Mouse (Mus musculus) thymus, postnatal 0 days (tissue): Measurements from ENCODE around the gene Igsf11. TPM values are rescaled to one million over a fixed set of nuclear protein-coding genes. Genes with fewer than 3 reads are reported as not detected.
"Not testable (repeated sequence)": the region's sequence is repeated elsewhere in the genome, so short reads cannot be mapped to it uniquely, and the experiment has no call there.

Source experiments
- DNase-seq: peaks from one replicate; pipeline ENCODE4 v3.0.0-alpha.2; 2015; ENCODE audit warnings: low spot score
- polyA plus RNA-seq: library from polyadenylated mRNA; unstranded; fragments of >200 nt; fragmentation: Nextera tagmentation; extraction: Ambion mirVana; gene quantifications from 2 replicates; pipeline ENCODE4 v1.2.1, GENCODE M21; 2015

The Igsf11 gene
- polyA plus RNA-seq, 1 experiment from 2014 or later, result not detected

DNA sequence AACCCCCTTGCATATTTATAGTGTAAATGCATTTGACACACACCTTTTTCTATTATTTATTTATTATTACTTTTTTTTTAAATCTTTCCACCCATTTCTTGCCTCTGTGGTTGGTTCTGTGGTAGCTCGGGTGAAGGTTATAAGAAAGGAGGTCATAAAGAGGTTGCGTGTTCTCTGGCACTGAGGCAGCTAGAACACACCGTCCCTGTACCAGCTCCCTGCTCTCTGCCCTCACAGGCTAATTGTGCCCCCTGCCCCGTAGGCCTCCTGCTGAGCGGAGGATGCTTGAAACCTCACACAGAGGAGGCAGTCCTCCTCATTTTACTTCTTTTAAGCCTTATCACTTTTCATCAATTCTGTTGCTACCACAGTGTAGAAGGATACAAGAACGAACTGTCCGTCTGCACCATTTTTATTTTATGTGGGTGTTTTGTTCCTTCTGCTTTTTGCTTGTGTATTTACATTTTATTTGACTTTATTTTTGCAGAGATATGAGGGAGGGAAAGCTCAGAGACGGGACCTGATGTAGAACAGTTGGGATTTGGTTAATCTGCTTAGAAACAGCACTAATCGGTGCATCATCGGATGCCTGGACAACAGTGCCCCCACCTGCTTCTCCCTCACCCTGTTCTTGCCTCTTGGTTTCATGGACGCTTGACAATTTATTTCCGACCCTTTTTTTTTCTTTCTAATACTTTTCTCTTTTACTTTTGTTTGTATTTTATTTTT lies 90.2 kb downstream of the Igsf11 start:
- no peak for DNase-seq

GRCm38 (mm10) chr16:38983850-38984249 lies 91.4 kb downstream of the Igsf11 start:
- DNase-seq, result not testable (repeated sequence)

DNA sequence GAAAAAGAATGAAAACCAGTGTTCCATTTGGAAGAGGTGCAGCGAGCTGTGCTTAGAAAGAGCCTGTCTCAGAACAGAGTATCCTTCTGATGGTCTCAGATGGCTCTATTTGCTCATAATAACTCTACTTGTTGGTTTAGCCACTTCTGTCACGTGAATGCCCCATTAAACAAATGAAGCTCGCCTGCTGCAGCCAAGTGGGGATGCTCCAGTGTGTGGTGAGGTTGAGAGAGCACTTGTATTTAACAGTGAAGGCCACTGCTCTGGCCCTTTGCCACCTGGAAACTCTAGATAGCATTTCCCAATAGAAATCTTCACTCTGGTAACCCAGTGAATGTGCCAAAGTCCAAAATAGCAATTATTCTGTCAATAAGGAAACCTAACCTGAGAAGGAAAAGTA lies 92.9 kb downstream of the Igsf11 start:
- DNase-seq, result no peak

DNA sequence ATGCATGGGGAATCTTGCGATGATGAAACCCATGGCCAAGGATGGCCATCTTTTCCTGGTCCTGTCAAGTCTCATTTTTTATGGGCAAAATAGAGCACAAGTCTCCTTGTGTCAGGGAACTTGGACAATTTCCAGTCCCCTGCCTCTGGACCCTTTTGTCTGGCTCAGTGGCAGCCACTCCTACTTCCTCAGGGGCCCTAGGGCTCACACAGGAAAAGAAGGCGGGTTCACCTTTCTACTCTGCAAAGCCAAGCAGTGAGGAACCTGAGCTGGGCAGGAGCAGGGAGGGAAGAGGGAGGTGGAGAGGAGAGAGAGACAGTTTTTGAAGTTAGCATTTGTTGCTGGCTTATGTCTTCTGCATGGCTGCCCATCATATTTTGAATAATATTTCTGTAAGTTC lies 93.9 kb downstream of the Igsf11 start:
- no peak for DNase-seq

DNA sequence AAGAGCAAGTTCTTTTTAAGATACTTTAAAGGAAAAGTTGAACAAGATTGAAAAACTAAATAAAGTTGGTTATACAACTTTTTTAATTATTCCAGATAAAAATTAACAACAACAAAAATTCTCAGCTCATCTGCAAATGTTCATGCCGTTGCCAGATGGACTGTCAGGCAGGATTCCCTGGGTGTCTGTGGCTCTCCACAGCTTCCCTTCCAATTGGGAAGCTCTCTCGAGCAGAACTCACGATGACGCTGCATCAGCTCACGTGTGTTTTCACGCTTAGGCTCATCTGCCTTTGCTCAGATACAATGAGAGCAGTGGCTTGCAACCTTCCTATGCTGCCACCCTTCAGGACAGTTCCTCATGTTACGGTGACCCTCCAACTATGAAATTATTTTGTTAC lies 101.2 kb downstream of the Igsf11 start:
- no peak for DNase-seq

- DNase-seq, result peak; percentile 9
Measured at GRCm38 (mm10) chr16:38998496-38999258, 106.2 kb downstream of the Igsf11 start.

GRCm38 (mm10) chr16:38999298-38999697 lies 106.8 kb downstream of the Igsf11 start:
- DNase-seq, result no peak

GRCm38 (mm10) chr16:39006978-39007377 lies 114.5 kb downstream of the Igsf11 start:
- no peak for DNase-seq

- DNase-seq, result no peak
Measured at GRCm38 (mm10) chr16:39019449-39019848, 127.0 kb downstream of the Igsf11 start.

- DNase-seq, result no peak
Measured at GRCm38 (mm10) chr16:39025989-39026736, 133.7 kb downstream of the Igsf11 start.

DNA sequence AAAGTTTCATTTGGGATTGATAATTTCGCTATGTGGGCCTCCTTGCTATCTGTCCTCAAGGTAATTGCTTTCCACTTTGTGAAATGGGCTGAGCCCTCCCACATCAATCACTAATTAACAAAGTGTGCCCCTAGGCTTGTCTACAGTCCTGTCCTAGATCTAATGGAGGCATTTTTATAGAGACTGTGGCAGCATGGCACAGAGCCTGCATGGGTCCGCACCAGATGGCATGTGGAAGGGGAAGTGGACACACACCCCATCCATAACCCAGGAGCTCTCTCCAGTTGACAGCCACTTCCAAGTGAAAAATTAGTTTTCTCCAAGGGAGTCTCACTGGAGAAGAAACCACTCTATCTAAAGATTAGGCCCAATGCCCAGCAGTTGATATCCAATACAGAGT lies 138.9 kb downstream of the Igsf11 start:
- DNase-seq, result no peak

GRCm38 (mm10) chr16:39037257-39037656 lies 144.8 kb downstream of the Igsf11 start:
- DNase-seq, result no peak

- DNase-seq, result no peak
Measured at GRCm38 (mm10) chr16:39044381-39044780, 151.9 kb downstream of the Igsf11 start.

DNA sequence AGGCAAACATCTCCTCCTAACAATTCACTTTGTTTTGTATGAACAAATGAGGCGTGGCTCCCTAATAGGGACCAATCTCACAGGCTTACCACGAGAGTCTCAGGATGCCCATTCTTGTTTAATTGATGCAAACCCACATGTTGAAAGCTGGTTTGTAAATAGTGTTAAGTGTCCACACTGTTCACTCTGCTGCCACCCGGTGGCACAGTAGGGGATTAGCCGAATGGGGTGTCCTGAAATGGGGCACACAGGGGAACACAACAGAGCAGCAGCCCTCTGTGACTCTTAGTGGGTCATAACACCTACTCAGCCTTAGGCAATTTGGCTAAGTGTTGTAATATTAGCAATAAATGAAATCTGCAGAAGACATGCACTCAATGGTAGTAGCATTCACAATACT lies 156.4 kb downstream of the Igsf11 start:
- peak; percentile 36 for DNase-seq

- peak; percentile 34 for DNase-seq
Measured at GRCm38 (mm10) chr16:39052971-39053370, 160.5 kb downstream of the Igsf11 start.

GRCm38 (mm10) chr16:39053779-39054178 lies 161.3 kb downstream of the Igsf11 start:
- no peak for DNase-seq

DNA sequence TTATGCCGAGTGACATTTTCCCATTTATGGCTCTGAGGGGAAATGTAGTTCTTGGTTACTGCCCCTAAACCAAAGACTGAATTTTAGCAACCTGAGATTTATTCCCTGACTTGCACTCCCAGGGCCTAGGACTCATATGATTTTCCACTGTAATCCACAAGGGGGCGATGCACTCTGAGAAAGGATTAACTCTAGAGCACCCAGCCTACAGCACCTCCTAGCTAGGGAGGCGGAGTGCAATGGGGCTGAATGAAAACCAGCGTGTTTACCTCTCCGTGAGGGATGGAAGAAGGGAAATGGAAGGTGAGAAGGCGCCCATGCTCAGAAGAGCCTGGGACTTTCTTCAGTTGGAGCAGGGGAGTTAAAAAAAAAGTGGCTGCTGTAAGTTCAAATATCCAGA lies 163.6 kb downstream of the Igsf11 start:
- DNase-seq, result peak; percentile 19

- no peak for DNase-seq
Measured at GRCm38 (mm10) chr16:39056961-39057360, 164.5 kb downstream of the Igsf11 start.

DNA sequence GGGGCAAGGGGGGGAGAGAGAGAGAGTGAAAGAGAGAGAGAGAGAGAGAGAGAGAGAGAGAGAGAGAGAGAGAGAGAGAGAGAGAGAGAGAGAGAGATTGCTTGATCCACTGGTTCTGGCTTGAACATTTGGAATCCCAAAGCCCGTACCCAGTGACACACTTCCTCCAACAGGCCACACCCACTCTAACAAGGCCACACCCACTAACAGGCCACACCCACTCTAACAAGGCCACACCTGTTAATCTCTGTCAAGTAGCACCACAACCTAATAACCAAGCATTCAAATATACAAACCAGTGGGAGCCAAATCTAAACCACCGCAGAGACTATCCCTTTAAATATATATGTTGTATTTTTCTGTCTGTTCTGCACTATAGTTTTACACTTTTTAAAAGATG lies 166.4 kb downstream of the Igsf11 start:
- no peak for DNase-seq

DNA sequence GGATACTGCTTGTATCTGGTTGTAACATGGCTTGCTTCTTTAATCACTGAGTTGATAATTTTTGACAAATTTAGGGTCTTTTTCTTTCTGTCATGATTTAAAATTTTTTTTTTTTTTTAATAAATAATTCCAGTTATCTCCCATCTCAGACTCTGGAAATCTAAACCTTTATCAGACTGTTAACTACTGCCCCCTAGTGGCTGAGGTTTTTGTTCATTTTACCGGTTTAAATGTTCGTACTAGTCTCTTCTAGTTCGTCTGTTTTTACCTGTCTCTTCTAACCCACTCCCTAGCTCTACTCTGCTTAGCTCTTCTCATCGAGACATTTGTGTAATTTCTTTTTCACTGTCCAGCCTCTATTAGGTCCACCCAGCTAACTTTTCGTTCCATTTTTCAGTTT lies 170.1 kb downstream of the Igsf11 start:
- peak; percentile 34 for DNase-seq

GRCm38 (mm10) chr16:39065576-39065975 lies 173.1 kb downstream of the Igsf11 start:
- DNase-seq, result no peak

DNA sequence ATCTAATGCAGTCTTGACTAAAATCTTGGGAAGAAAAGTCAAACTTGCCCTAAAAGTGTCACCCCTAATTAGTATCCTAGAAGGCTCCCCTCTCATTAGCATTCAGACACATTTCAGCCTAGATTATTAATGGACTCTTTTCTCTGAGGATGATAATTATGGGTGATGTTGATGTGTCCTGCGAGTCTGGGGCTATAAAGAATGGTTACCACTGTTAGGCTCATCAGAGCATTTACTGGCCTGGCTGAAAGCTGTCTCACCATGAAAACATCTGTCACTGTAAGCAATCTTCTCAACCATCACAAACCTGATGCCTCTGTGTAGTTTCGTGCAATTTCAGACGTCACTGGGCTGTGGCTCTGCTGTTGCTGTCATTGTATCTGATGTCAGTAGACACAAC lies 179.0 kb downstream of the Igsf11 start:
- no peak for DNase-seq
